Mouse (Mus musculus): ENCODE data around the gene Atp8b5. TPM values are rescaled to one million over a fixed set of nuclear protein-coding genes. Genes with fewer than 3 reads are reported as not detected.

The Atp8b5 gene
- polyA plus RNA-seq, 1 experiment from 2014 or later: 0.16 TPM

DNA sequence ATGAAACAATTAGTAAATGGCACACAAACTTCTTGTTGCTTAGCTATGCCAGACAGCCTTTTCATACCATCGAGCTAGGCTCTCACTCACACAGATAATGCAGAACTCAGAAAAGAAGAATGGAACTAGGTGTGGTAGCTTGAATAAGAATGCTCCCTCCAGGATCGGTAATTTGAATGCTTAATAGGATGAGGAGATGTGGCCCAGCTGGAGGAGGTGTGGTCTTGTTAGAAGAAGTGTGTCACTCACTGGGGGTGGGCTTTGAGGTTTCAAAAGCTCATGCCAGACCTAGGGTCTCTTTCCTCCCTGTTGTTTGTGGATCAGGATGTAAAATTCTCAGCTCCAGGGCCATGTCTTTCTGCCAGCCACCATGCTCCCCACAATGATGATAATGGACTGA is 67.8 kb downstream of the Atp8b5 start:
- no peak for DNase-seq (ENCODE audit: low spot score)
- Histone ChIP-seq H3K4me1 (no peaks in the 10 kb centered on the region), H3K4me3 (no peak overlapping the region), H3K36me3 (replicated peaks) (no peaks in the 10 kb centered on the region), H3K9me3 (peaks cover 11% of the 10 kb centered on the region), H3K27ac (replicated peaks) (no peak overlapping the region), H3K27me3 (replicated peaks; ENCODE audit: low read depth, poor library complexity, severe bottlenecking) (no peaks in the 10 kb centered on the region)
- WGBS: 74% methylated on average over 2 of the region's 2 CpGs

DNA sequence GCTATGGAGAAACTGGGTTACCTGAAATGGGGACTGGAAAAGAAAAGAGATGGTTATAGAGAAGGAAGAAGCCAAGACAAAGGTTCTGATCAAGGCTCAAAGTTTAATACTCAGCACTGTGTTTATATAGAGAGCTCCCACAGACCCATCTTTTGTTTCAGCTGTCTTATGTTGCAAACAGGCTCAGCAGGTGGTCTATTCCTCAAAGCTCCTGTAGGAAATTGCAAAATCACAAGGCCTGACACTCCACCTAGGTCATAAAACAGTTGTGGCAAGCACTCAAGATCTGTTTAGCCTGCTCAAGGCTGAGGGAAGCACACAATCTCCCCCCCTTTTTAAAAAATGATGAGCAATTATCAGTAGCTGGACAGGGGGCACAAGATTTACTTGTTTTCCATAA is 69.2 kb downstream of the Atp8b5 start:
- Histone ChIP-seq H3K36me3 (replicated peaks) (no peaks in the 10 kb centered on the region), H3K9me3 (peaks cover 11% of the 10 kb centered on the region), H3K27ac (replicated peaks) (no peak overlapping the region), H3K4me3 (no peak overlapping the region), H3K4me1 (no peaks in the 10 kb centered on the region), H3K27me3 (replicated peaks; ENCODE audit: low read depth, poor library complexity, severe bottlenecking) (no peaks in the 10 kb centered on the region)
- DNase-seq (ENCODE audit: low spot score): no peak

DNA sequence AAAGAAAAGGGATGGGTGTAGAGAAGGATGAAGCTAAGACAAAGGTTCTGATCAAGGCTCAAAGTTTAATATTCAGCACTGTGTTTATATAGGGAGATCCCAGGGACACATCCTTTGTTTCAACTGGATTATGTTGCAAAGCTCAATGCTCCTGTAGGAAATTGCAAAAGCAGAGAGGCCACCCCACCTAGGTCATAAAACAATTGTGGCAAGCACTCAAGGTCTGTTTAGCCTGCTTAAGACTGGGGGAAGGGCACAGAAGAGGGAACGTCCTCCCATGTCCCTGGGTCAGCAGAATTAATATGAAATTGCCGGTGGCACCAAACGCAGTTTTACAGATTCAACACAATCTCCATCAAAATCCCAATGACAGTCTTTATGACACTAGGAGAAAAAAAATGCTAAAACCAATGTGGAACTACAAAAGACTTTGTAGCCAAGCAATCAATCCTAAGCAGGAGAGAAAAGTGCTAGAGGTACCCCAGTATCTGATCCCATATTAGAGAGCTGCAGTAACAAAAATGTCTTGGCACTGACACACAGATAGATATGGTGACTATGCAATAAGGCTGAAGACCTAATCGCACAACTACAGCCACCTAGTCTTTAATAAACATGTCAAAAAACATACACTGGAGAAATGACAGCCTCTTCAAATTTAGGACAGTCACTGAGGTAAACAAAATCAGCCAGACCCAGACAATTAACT is 73.3 kb downstream of the Atp8b5 start:
- DNase-seq (ENCODE audit: low spot score): no peak
- no peak overlapping the region for H3K4me3 ChIP-seq
- peaks cover 11% of the 10 kb centered on the region for H3K9me3 ChIP-seq
- H3K27me3 ChIP-seq (replicated peaks; ENCODE audit: low read depth, poor library complexity, severe bottlenecking): no peaks in the 10 kb centered on the region
- no peaks in the 10 kb centered on the region for H3K4me1 ChIP-seq
- H3K27ac ChIP-seq (replicated peaks): no peak overlapping the region
- 87% methylated on average over 4 of the region's 4 CpGs for WGBS
- no peaks in the 10 kb centered on the region for H3K36me3 ChIP-seq (replicated peaks)

DNA sequence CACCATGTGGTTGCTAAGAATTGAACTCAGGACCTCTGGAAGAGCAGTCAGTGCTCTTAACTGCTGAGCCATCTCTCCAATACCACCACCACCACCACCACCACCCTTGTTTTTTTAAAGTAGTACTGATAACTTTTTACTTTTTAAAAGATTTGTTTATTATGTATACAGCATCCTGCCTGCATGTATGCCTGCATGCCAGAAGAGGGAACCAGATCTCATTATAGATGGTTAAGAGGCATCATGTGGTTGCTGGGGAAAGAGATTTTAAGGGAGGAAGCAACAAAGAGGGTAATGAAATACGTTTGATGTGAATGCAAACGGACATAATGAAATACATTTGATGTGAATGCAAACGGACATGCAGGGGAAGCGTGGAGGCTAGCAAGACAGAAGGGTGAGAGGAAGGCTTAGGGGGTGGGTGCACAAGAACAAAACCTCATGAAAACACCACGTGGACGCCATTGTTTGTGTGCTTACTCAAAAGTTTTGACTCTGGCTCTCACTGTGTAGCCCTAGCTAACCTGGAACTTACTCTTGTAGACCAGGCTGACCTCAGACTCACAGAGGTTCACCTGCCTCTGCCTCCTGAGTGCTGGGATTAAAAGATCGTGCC is 74.4 kb downstream of the Atp8b5 start:
- no peaks in the 10 kb centered on the region for H3K27me3 ChIP-seq (replicated peaks; ENCODE audit: low read depth, poor library complexity, severe bottlenecking)
- no peaks in the 10 kb centered on the region for H3K4me1 ChIP-seq
- H3K4me3 ChIP-seq: no peak overlapping the region
- peaks cover 7% of the 10 kb centered on the region for H3K9me3 ChIP-seq
- DNase-seq (ENCODE audit: low spot score): no peak
- 68% methylated on average over 7 of the region's 7 CpGs for WGBS
- H3K27ac ChIP-seq (replicated peaks): no peak overlapping the region
- no peaks in the 10 kb centered on the region for H3K36me3 ChIP-seq (replicated peaks)

DNA sequence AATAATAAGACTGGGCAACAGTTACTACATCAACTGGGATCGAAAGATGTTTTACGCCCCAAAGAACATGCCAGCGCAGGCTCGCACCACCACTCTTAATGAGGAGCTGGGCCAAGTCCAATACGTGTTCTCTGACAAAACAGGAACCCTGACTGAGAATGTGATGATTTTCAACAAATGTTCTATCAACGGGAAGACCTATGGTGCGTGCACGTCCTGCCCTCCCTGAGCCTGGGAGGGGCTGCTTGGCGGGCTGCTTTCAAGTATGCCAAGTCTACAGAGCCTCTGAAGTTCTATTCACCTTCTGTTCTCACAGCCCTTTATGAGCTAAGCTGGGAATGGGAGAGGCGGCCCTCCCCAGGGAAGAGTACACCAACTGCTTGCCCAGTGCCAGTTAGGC is 75.5 kb downstream of the Atp8b5 start:
- no peaks in the 10 kb centered on the region for H3K4me1 ChIP-seq
- H3K27me3 ChIP-seq (replicated peaks; ENCODE audit: low read depth, poor library complexity, severe bottlenecking): no peaks in the 10 kb centered on the region
- H3K36me3 ChIP-seq (replicated peaks): no peaks in the 10 kb centered on the region
- H3K27ac ChIP-seq (replicated peaks): no peak overlapping the region
- DNase-seq (ENCODE audit: low spot score): no peak
- H3K9me3 ChIP-seq: no peaks in the 10 kb centered on the region
- 94% methylated on average over 10 of the region's 10 CpGs for WGBS
- no peak overlapping the region for H3K4me3 ChIP-seq

DNA sequence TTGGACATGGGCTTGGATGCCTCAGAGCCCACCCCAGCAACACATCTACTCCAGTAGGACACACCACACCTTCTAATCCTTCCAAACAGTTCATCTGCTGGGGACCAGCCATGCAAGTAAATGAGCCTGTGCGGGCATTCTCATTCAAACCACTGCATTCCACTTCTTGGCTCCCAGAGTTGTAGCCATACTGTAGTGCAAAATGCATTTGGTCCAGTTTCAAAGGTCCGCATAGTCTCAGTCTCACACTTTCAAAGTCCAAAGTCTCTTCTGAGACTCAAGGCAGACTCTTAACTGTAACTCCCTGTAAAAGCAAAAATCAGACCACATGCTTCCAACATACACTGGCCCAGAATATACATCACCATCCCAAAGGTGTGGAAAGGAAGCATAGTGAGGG is 78.0 kb downstream of the Atp8b5 start:
- Histone ChIP-seq H3K4me1 (no peaks in the 10 kb centered on the region), H3K27ac (replicated peaks) (no peak overlapping the region), H3K9me3 (no peaks in the 10 kb centered on the region), H3K4me3 (no peak overlapping the region), H3K36me3 (replicated peaks) (no peaks in the 10 kb centered on the region), H3K27me3 (replicated peaks; ENCODE audit: low read depth, poor library complexity, severe bottlenecking) (no peaks in the 10 kb centered on the region)
- DNase-seq (ENCODE audit: low spot score): no peak
- WGBS: 90% methylated on average over 2 of the region's 2 CpGs

DNA sequence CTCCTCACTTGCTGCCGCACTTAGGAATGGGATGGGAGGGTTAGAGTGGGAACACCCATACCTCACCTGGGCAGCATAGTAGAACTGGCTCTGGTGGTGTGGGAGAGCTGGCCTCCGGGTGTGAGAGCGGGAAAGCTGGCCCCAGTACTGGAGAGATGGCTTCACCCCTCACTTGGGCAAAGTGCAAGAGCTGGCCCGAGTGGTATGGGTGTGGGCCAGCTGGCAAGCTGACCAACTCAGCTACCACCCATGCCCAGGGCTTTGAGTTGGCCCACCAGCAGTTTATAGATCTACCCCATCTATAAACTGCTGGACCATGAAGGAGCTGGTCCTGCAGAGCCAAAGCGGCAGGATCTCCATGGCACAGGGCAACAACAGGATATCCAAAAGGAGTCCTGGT is 82.2 kb downstream of the Atp8b5 start:
- Histone ChIP-seq H3K36me3 (replicated peaks) (no peaks in the 10 kb centered on the region), H3K4me1 (no peaks in the 10 kb centered on the region), H3K27me3 (replicated peaks; ENCODE audit: low read depth, poor library complexity, severe bottlenecking) (no peaks in the 10 kb centered on the region), H3K9me3 (peaks cover 6% of the 10 kb centered on the region; the same call in 1 of the 2 replicates), H3K4me3 (no peak overlapping the region), H3K27ac (replicated peaks) (no peak overlapping the region)
- DNase-seq (ENCODE audit: low spot score): no peak
- WGBS: 92% methylated on average over 5 of the region's 5 CpGs

DNA sequence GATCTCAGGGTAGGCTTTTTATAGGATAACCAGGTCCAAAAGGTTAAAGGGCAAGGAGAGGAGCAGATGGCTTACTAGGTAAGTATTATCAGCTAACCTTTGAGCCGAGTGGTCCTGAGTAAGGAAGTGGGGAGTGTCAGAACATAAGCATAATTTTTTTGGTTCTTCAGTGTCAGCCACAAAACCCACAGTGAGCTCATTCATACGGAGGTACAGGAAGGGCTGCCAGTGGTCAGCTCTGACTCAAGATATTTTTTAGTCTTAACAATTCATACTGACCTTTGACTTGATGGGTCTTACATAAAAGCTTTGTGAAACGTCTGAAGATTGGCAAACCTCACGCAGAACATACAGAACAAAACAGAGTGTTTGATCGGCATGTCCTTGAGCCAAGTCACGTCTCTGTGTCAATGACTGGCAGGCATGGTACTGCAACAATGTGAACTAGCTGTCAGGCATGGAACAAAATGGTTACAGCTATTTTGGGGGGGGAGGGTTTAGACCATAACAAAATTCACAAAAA is 83.1 kb downstream of the Atp8b5 start:
- H3K4me3 ChIP-seq: no peak overlapping the region
- H3K4me1 ChIP-seq: no peaks in the 10 kb centered on the region
- no peak for DNase-seq (ENCODE audit: low spot score)
- peaks cover 6% of the 10 kb centered on the region; the same call in 1 of the 2 replicates for H3K9me3 ChIP-seq
- H3K27ac ChIP-seq (replicated peaks): no peak overlapping the region
- no peaks in the 10 kb centered on the region for H3K27me3 ChIP-seq (replicated peaks; ENCODE audit: low read depth, poor library complexity, severe bottlenecking)
- WGBS: 82% methylated on average over 6 of the region's 6 CpGs
- H3K36me3 ChIP-seq (replicated peaks): no peaks in the 10 kb centered on the region

DNA sequence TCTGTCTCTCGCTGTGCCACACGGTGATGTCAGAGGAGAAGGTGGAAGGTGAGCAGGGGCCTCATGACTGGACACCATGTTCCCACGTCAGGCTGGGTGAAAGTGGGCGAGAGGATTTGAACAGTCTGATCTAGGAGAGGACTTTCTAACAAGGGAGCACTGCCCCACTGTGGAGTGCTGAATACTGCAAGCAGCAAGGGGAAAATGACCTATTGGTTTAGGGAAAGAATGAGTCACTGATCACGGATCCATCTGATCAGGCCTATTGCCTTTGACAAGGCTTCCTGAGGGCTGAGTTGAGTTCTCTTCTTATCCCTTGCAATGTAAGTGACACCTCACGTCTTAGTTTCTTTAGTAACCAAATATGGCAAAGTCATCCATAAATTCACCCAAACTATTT is 86.7 kb downstream of the Atp8b5 start:
- Histone ChIP-seq H3K4me1 (no peaks in the 10 kb centered on the region), H3K4me3 (no peak overlapping the region), H3K27ac (replicated peaks) (no peak overlapping the region), H3K36me3 (replicated peaks) (no peaks in the 10 kb centered on the region), H3K9me3 (peaks cover 6% of the 10 kb centered on the region; the same call in 1 of the 2 replicates), H3K27me3 (replicated peaks; ENCODE audit: low read depth, poor library complexity, severe bottlenecking) (no peaks in the 10 kb centered on the region)
- 85% methylated on average over 6 of the region's 6 CpGs for WGBS
- no peak for DNase-seq (ENCODE audit: low spot score)

DNA sequence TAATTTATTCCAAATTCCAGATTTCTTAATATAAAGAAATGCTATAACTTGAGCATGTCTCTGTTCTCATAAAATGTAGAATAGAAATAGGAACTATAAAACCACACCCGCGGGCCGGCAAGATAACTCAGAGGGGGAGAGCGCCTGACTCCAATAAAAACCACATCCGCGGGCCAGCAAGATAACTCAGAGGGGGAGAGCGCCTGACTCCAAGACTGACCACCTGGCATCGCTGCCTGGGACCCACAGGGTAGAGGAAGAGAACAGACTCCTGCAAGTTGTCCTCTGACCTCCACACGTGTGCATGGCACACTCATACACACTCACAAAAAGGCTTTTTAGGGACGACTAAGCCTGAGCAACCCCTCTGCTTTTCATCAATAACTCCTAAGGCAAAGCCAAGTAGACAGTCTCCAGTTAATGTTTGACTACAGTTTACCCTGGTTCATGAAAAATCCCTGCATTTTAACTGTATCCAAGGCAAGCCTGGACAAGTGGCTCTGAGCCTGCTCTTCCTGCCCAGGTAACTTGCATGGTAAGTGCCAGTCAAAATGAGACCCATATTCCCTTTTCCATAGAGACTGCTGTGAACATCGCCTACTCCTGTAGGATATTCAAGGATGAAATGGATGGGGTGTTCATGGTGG is 98.1 kb downstream of the Atp8b5 start:
- Histone ChIP-seq H3K4me3 (no peak overlapping the region), H3K27ac (replicated peaks) (no peak overlapping the region), H3K27me3 (replicated peaks; ENCODE audit: low read depth, poor library complexity, severe bottlenecking) (no peaks in the 10 kb centered on the region), H3K36me3 (replicated peaks) (no peaks in the 10 kb centered on the region), H3K9me3 (0 out of 2 replicates have a peak, but pooled peaks cover 6% of the 10 kb centered on the region), H3K4me1 (no peaks in the 10 kb centered on the region)
- DNase-seq (ENCODE audit: low spot score): no peak
- 88% methylated on average over 11 of the region's 11 CpGs for WGBS

DNA sequence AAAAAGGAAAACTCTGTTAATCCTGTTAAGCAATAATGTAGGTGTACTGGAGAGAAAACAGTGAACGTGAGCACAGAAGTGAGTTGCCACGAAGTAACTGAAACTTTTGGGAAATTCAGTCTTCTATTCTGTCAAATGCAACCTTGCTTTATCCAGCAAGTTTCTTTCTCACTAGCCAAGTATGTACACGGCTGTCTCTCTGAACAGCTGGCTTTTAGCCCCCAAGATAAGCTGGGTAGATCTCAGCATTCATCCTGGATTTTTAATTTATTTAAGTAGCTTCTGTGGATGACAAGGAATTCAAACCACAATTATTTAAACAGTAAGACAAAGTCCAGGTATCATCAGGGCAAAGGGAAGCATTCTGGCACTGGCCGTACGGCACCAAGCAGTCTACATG is 100.3 kb downstream of the Atp8b5 start:
- H3K4me1 ChIP-seq: no peaks in the 10 kb centered on the region

DNA sequence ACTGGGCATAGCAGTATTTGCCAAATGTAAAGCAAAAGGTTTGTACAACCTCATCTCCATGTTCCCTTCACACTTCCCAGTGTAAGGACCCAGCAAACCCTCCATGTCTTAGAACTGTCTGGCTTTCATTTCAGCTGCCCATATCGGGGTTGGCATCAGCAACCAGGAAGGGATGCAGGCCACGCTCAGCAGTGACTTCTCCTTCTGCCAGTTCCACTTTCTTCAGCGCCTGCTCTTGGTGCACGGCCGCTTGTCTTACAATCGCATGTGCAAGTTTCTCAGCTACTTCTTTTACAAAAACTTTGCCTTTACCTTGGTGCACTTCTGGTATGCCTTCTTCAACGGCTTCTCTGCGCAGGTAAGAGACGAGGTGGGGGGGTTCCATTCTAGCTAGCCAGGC is 100.8 kb downstream of the Atp8b5 start:
- Histone ChIP-seq H3K27me3 (replicated peaks; ENCODE audit: low read depth, poor library complexity, severe bottlenecking) (no peaks in the 10 kb centered on the region), H3K36me3 (replicated peaks) (no peaks in the 10 kb centered on the region), H3K4me1 (no peaks in the 10 kb centered on the region), H3K4me3 (no peak overlapping the region), H3K27ac (replicated peaks) (no peak overlapping the region), H3K9me3 (no peaks in the 10 kb centered on the region)
- 92% methylated on average over 9 of the region's 9 CpGs for WGBS
- no peak for DNase-seq (ENCODE audit: low spot score)

More for the DNA sequence above, 100.3 kb downstream of the Atp8b5 start:
- DNase-seq (ENCODE audit: low spot score): no peak
- H3K9me3 ChIP-seq: no peaks in the 10 kb centered on the region
- H3K27me3 ChIP-seq (replicated peaks; ENCODE audit: low read depth, poor library complexity, severe bottlenecking): no peaks in the 10 kb centered on the region
- WGBS: 91% methylated on average over 5 of the region's 5 CpGs
- no peaks in the 10 kb centered on the region for H3K36me3 ChIP-seq (replicated peaks)
- H3K27ac ChIP-seq (replicated peaks): no peak overlapping the region
- no peak overlapping the region for H3K4me3 ChIP-seq

DNA sequence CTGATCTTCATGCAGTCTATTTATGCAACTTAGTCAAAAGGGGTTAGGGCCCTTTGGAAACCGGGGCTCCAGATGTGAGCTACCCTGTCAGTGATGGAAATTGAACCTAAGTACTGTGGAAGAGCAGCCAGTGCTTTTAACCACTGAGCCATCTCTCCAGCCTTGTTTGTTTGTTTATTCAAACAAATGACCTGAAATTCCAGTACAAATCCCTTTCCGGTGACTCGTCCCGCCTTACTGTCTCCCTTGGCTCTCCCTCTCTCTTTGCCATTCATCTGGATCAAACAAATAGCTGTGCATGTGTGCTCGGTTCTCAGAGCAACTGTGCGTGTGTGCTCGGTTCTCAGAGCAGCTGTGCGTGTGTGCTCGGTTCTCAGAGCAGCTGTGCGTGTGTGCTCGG is 104.4 kb downstream of the Atp8b5 start:
- WGBS: 75% methylated on average over 11 of the region's 11 CpGs

More for the DNA sequence above, 104.4 kb downstream of the Atp8b5 start:
- DNase-seq (ENCODE audit: low spot score): no peak
- Histone ChIP-seq H3K36me3 (replicated peaks) (no peaks in the 10 kb centered on the region), H3K4me3 (no peak overlapping the region), H3K27me3 (replicated peaks; ENCODE audit: low read depth, poor library complexity, severe bottlenecking) (no peaks in the 10 kb centered on the region), H3K27ac (replicated peaks) (no peak overlapping the region), H3K9me3 (no peaks in the 10 kb centered on the region), H3K4me1 (no peaks in the 10 kb centered on the region)

Data from embryonic facial prominence, embryonic 10.5 days (tissue).